Mouse (Mus musculus) lung, postnatal 0 days (tissue): Measurements from ENCODE around the gene B4galt4.

Experiments used
- CTCF ChIP-seq: IDR thresholded peaks from 2 replicates; pipeline ENCODE4 v1.5.1; 2016; ENCODE audit warnings: antibody characterized with exemption, mild to moderate bottlenecking
- EP300 ChIP-seq: IDR thresholded peaks from 2 replicates; pipeline ENCODE4 v1.6.1; 2016; ENCODE audit warnings: antibody characterized with exemption, mild to moderate bottlenecking, control low read depth

DNA sequence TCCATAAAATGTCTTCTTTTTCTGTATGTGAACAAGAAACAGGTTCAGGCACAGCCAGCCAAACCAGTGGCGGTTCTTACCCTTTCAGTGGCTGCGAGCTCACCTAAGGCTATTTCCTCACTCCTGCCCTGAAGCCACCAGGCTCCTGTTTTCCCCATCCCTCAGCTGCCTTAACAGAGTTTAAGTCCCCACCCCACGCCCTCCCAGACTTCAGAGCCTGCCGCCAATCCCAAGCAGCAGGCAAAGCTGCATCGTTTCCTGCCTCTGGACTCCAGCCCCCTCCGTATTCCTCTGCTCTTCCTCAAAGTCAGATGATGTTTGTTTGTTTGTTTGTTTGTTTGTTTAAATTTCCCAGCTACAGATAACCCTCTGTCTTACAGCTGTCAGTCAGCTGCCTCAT is 38.6 kb upstream of the B4galt4 start:
- TF ChIP-seq EP300: no peak
- no peak for TF ChIP-seq CTCF
